Mouse (Mus musculus) embryonic stem cell, embryonic (primary cell): ENCODE data around the gene Wasf1.

Experiments used
- CTCF ChIA-PET, 4 experiments: fragments of 300-600 bp in 2 of 4; fragments of 350-600 bp in 2 of 4; sonication (Branson Sonifier 250); formaldehyde crosslinking; loops; one replicate each; lab custom pipeline; 2022; ENCODE audit warnings: inconsistent platforms in 2 of 4; lab: Charles Lee
- POLR2A ChIA-PET, 4 experiments: fragments of 300-600 bp in 2 of 4; fragments of 350-600 bp in 2 of 4; sonication (Branson Sonifier 250); formaldehyde crosslinking; loops; one replicate each; lab custom pipeline; 2022; ENCODE audit warnings: antibody characterized with exemption in 4 of 4, inconsistent platforms in 1 of 4; lab: Charles Lee

Wasf1 gene

GRCm38 (mm10) chr10:40937569-40937968, 54.3 kb downstream of the Wasf1 start:
- CTCF ChIA-PET, result interaction anchor here in 1 of 4 experiments (0.6 kb wide), 1 partner anchor 319 kb away, joined by 3 read pairs; no protein-coding TSS in a partner anchor

DNA sequence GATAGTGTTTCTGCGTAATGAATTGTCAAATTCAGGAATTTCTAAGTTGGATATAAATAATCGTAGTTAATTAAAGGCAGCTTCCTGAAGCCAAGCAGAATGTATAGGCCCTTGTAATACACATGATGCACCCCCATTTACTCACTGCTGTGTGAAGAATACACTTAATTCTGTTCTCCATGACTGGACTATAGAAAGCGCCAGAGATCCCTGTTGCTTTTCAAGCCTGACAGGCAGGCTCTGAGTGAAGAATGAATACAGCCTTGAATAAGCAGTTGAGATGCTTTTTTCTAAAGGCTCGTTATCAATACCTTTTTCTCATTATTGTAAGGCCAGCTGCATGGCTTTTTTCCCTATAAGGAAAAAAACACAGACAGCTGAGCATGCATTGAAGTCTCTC, 59.4 kb downstream of the Wasf1 start:
- POLR2A ChIA-PET, result no interaction called here
- CTCF ChIA-PET, result interaction anchor here in 1 of 4 experiments (0.7 kb wide), 1 partner anchor 414 kb away, joined by 4 read pairs; no protein-coding TSS in a partner anchor

More at GRCm38 (mm10) chr10:40937569-40937968, 54.3 kb downstream of the Wasf1 start:
- POLR2A ChIA-PET, result interaction anchor here in 1 of 4 experiments (1.0 to 1.3 kb wide), 2 partner anchors 10 to 21 kb away, joined by 3 read pairs; no protein-coding TSS in a partner anchor

GRCm38 (mm10) chr10:40950176-40950575, 66.9 kb downstream of the Wasf1 start:
- ChIA-PET POLR2A (no interaction called here), CTCF (no interaction called here)

DNA sequence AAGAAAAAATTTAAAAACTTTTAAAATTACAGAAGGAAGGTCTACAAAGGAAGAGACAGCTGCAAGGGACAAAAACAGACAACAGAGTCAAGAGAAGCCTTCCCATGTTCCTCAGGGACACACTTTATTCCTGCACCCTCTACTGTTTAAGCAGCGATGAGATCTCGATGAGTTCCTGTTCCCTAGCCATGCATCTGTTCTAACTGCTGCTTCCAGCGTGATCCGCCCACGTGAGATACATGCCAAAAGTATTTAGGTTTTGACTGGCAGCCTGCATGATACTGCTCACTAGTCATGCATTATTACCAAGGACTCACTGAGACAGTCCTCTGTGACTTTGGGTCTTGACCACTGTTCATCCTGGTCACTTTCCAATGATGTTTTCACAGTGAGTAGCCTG, 72.9 kb downstream of the Wasf1 start:
- CTCF ChIA-PET, result interaction anchor here in 1 of 4 experiments (0.6 kb wide), 1 partner anchor 304 kb away, joined by 8 read pairs; no protein-coding TSS in a partner anchor
- POLR2A ChIA-PET, result no interaction called here

- ChIA-PET CTCF (interaction anchor here in 1 of 4 experiments (0.7 kb wide), 1 partner anchor 55 kb away, joined by 4 read pairs; no protein-coding TSS in a partner anchor), POLR2A (interaction anchor here in 2 of 4 experiments (1.1 to 1.9 kb wide), 2 partner anchors 11 to 605 kb away, joined by 3 to 6 read pairs; no protein-coding TSS in a partner anchor)
These were observed 78.1 kb downstream of the Wasf1 start for GRCm38 (mm10) chr10:40961365-40961764.

DNA sequence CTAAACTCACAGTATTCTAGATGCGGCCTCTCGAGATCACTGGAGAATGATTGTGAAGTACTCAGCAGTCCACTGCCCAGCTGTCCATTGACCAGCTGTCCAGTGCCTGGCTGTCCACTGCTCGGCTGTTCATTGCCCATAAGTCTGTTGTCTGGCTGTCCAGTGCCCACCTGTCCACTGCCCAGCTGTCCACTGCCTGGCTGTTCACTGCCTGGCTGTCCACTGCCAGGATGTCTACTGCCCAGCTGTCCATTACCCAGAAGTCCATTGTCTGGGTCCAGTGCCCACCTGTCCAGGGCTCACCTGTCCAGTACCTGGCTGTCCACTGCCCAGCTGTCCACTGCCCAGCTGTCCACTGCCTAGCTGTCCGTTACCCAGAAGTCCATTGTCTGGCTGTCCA, 78.7 kb downstream of the Wasf1 start:
- ChIA-PET POLR2A (interaction anchor here in 2 of 4 experiments (1.1 to 1.9 kb wide), 2 partner anchors 10 to 604 kb away, joined by 3 to 6 read pairs; no protein-coding TSS in a partner anchor), CTCF (interaction anchor here in 2 of 4 experiments (0.7 kb wide), 2 partner anchors 22 to 54 kb away, joined by 3 to 4 read pairs; no protein-coding TSS in a partner anchor)

- POLR2A ChIA-PET, result interaction anchor here in 1 of 4 experiments (0.7 kb wide), 1 partner anchor 226 kb away, joined by 3 read pairs; no protein-coding TSS in a partner anchor
These were observed 81.3 kb downstream of the Wasf1 start for GRCm38 (mm10) chr10:40964546-40964945.

DNA sequence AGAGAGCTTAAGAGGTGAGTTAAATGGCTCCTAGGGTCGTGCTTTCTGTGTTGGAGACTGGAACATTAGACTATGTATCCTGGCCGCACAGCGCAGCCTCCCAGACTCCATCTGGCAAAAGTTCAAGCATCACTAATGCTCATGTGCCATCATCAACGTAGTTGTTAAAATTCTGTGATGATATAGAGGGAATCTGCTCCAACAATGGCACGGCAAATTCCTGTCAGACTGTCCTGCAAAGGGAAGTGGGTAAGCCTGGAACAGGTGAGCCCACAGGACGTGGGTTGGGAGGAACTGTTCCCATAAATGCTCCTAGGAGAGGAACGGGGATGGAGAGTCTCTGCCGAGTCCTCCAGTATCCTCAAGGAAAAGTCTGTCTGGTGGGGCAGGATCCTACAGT, 85.3 kb downstream of the Wasf1 start:
- ChIA-PET CTCF (no interaction called here), POLR2A (interaction anchor here in 2 of 4 experiments (0.9 to 1.3 kb wide), 2 partner anchors 8 to 11 kb away, joined by 3 to 4 read pairs; no protein-coding TSS in a partner anchor)

More at GRCm38 (mm10) chr10:40964546-40964945, 81.3 kb downstream of the Wasf1 start:
- CTCF ChIA-PET, result no interaction called here

DNA sequence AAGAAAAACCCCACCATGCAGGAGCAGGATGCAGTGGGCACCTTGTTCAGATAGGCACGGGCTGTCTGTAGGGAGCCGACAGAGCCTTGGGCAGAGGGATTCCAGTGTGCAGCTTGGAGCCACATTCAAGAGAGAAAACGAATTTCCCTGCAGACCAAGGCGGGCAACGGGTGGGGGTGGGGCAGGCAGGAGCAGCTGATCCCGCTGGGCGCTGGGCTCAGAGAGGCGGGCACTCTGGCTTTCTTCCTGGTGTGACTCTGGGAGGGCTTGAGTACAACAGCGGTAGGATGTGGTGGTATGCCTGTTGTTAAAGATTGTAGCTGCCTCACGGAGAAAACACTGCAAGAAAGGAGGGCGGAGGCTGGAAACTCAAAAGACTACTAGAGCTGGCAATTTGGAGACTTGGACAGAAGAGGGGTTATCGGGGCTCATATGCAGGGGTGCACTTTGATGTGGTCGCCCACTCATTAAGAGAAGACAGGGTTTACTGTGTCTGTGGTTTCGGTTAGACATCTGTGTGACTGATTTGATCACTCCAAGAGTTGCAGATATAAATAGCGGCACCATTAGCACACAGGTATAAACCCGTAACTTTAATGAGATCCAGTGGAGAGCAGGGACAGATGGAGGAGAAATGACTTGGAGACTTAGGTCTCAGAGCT, 86.2 kb downstream of the Wasf1 start:
- CTCF ChIA-PET, result interaction anchor here in 1 of 4 experiments (0.6 kb wide), 1 partner anchor 1137 kb away, joined by 4 read pairs; no protein-coding TSS in a partner anchor
- POLR2A ChIA-PET, result interaction anchor here in 2 of 4 experiments (0.9 to 1.3 kb wide), 2 partner anchors 9 to 10 kb away, joined by 3 to 4 read pairs; no protein-coding TSS in a partner anchor

DNA sequence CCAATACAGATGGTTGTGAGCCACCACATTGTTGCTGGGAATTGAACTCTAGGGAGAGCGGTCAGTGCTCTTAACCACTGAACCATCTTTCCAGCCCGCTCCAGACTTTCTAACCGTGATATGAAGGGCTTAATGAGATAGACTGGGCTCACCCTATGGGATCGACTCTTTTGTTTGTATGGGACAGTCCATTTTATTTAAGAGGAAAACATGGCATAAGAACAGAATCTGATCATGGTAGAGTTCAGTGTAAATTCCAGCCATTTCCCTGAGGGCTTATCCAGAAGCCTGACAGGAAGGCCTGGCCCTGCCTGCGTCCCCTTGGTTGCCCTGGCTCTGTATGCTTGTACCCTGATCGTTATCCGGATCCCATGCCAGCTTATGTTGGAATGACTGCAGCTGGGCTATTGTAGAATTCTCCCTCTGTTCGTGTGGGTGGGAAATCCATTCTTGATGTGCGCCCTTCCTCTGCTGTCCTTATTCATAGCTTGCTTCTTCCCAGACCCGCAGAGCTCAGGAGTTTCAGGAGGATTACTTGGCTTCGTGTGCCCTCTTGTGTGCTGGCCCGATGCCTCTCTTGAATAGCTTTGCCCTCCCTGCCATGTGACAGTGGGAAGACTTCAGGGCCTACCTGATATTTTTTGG, 87.4 kb downstream of the Wasf1 start:
- ChIA-PET POLR2A (interaction anchor here in 2 of 4 experiments (0.7 to 1.9 kb wide), 2 partner anchors 10 to 230 kb away, joined by 6 to 7 read pairs; no protein-coding TSS in a partner anchor), CTCF (no interaction called here)

DNA sequence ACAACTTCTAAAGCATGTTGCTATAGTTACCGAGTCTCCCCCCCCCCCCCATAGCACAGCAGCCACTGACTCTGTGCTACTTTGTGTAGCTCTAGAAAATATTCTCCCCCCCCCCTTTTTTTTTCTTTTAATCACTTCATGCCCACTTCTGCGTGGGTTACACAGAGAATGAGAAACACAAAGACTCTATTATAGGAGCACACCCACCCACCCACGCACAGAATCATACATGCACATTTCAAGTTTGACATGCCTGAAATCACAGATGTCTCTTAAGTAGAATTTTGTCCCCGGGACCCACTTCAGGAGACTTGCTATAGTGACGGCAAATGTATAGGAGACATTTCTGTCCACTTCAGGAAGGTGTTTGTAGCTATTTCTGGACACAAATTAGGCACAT, 88.0 kb downstream of the Wasf1 start:
- CTCF ChIA-PET, result interaction anchor here in 1 of 4 experiments (0.6 kb wide), 1 partner anchor 510 kb away, joined by 3 read pairs; no protein-coding TSS in a partner anchor
- POLR2A ChIA-PET, result interaction anchor here in 2 of 4 experiments (0.7 to 1.9 kb wide), 2 partner anchors 10 to 230 kb away, joined by 6 to 7 read pairs; no protein-coding TSS in a partner anchor

- ChIA-PET POLR2A (no interaction called here), CTCF (no interaction called here)
These were observed 100.5 kb downstream of the Wasf1 start for GRCm38 (mm10) chr10:40983761-40984160.

DNA sequence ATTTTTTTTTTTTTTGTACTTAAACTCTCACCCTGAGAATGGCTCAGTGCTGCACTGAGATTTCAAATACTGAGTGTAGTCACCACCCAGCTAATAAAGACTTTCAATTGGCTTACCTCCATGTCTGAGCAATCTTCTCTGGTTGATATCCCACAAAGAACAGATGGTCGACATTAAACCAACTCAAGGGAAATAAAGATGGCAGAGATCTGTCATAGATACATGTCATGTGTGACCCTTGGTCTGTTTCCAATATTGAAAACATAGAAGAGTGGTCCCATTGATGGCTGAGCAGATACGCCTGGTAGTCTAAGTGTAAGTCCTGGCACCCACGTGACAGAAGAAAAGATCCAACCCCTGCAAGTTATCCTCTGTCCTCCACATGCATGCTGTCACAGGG, 101.3 kb downstream of the Wasf1 start:
- CTCF ChIA-PET, result interaction anchor here in 1 of 4 experiments (0.6 kb wide), 1 partner anchor 166 kb away, joined by 11 read pairs; no protein-coding TSS in a partner anchor
- POLR2A ChIA-PET, result interaction anchor here in 2 of 4 experiments (0.7 to 1.0 kb wide), 2 partner anchors 13 to 286 kb away, joined by 3 read pairs; no protein-coding TSS in a partner anchor

GRCm38 (mm10) chr10:40985350-40985749, 102.1 kb downstream of the Wasf1 start:
- ChIA-PET CTCF (no interaction called here), POLR2A (interaction anchor here in 1 of 4 experiments (0.7 kb wide), 1 partner anchor 286 kb away, joined by 3 read pairs; no protein-coding TSS in a partner anchor)
